Mouse (Mus musculus) stomach, embryonic 15.5 days (tissue): ENCODE results near the gene 4930578C19Rik. TPM values are rescaled to one million over a fixed set of nuclear protein-coding genes. Genes with fewer than 3 reads are reported as not detected.
"Not testable (repeated sequence)": the region's sequence is repeated elsewhere in the genome, so short reads cannot be mapped to it uniquely, and the experiment has no call there.

Experiments
- ATAC-seq: fragments of 200-750 bp; cut with Nextera tagmentation; 2 replicates; pipeline ENCODE4 v1.8.0; 2017; ENCODE audit warnings: low read depth, moderate number of reproducible peaks, moderate TSS enrichment; ENCODE audit not compliant: insufficient read depth, low FRiP score
- H3K27ac ChIP-seq: fragments of 300-500 bp; sonication (generic); 2 replicates; pipeline ENCODE4 v1.5.1; 2015; ENCODE audit warnings: mild to moderate bottlenecking, inconsistent platforms
- H3K27me3 ChIP-seq: fragments of 300-500 bp; sonication (generic); replicated peaks from 2 replicates; pipeline ENCODE4 v1.6.1; 2015; ENCODE audit warnings: inconsistent platforms
- H3K36me3 ChIP-seq: fragments of 300-500 bp; sonication (generic); 2 replicates; pipeline ENCODE4 v1.6.1; 2015; ENCODE audit warnings: inconsistent platforms
- H3K4me1 ChIP-seq: fragments of 300-500 bp; sonication (generic); 2 replicates; pipeline ENCODE4 v1.6.1; 2015; ENCODE audit warnings: inconsistent platforms
- H3K4me2 ChIP-seq: fragments of 300-500 bp; sonication (generic); 2 replicates; pipeline ENCODE4 v1.6.1; 2015; ENCODE audit warnings: mild to moderate bottlenecking, inconsistent platforms
- H3K4me3 ChIP-seq: fragments of 300-500 bp; sonication (generic); replicated peaks from 2 replicates; pipeline ENCODE4 v1.5.1; 2015; ENCODE audit warnings: inconsistent platforms
- H3K9ac ChIP-seq: fragments of 300-500 bp; sonication (generic); 2 replicates; pipeline ENCODE4 v1.6.1; 2015; ENCODE audit warnings: inconsistent platforms
- H3K9me3 ChIP-seq: fragments of 300-500 bp; sonication (generic); 2 replicates; pipeline ENCODE4 v1.6.1; 2016; ENCODE audit warnings: inconsistent platforms
- WGBS: fragments of 180-500 bp; shearing (Covaris S2); methylation state at CpG from one replicate; pipeline ENCODE4 v1.1.7; 2015; 5-methylcytosine and 5-hydroxymethylcytosine counted together
- polyA plus RNA-seq: library from polyadenylated mRNA; unstranded; fragments of >200 nt; fragmentation: Nextera tagmentation; extraction: Ambion mirVana; gene quantifications from 2 replicates; pipeline ENCODE4 v1.2.1, GENCODE M21; 2015

4930578C19Rik gene
- polyA plus RNA-seq, 1 experiment from 2014 or later: 0.71 TPM

- Histone ChIP-seq H3K27me3 (no peaks in the 10 kb centered on the region), H3K4me3 (no peak overlapping the region), H3K27ac (no peak overlapping the region), H3K36me3 (no peaks in the 10 kb centered on the region), H3K9ac (no peak overlapping the region), H3K4me2 (no peak overlapping the region), H3K9me3 (no peaks in the 10 kb centered on the region), H3K4me1 (no peaks in the 10 kb centered on the region)
- 41% methylated on average over 10 of the region's 10 CpGs for WGBS
- no peak for ATAC-seq
These were observed 58.9 kb downstream of the 4930578C19Rik start for GRCm38 (mm10) chrX:18402296-18402695.

- ATAC-seq: no peak
- Histone ChIP-seq H3K27me3 (no peaks in the 10 kb centered on the region), H3K27ac (no peak overlapping the region), H3K4me2 (no peak overlapping the region), H3K9ac (no peak overlapping the region), H3K4me1 (no peaks in the 10 kb centered on the region), H3K4me3 (no peak overlapping the region), H3K9me3 (no peaks in the 10 kb centered on the region), H3K36me3 (no peaks in the 10 kb centered on the region)
- 85% methylated on average over 2 of the region's 2 CpGs for WGBS
These were observed 64.5 kb downstream of the 4930578C19Rik start for GRCm38 (mm10) chrX:18396700-18397099.

- not testable (repeated sequence) for H3K4me3 ChIP-seq, H3K27ac ChIP-seq, H3K9ac ChIP-seq, H3K4me1 ChIP-seq, H3K36me3 ChIP-seq, ATAC-seq, H3K9me3 ChIP-seq, H3K27me3 ChIP-seq, H3K4me2 ChIP-seq
- WGBS: 75% methylated on average over 5 of the region's 5 CpGs
These were observed 77.0 kb downstream of the 4930578C19Rik start for GRCm38 (mm10) chrX:18384181-18384580.
